Mouse (Mus musculus): ENCODE measurements around the gene Fam189a2. TPM values are rescaled to one million over a fixed set of nuclear protein-coding genes. Genes with fewer than 3 reads are reported as not detected.

The Fam189a2 gene
- polyA plus RNA-seq, 1 experiment from 2014 or later = 2.8 TPM

GRCm38 (mm10) chr19:24020736-24021135, 10.1 kb downstream of the Fam189a2 start:
- H3K4me1 ChIP-seq (ENCODE audit: control insufficient read depth, insufficient read depth, low read length) = peaks cover 32% of the 10 kb centered on the region
- ATAC-seq (ENCODE audit: low FRiP score) = no peak

GRCm38 (mm10) chr19:24019609-24020008, 11.2 kb downstream of the Fam189a2 start:
- H3K4me1 ChIP-seq (ENCODE audit: control insufficient read depth, insufficient read depth, low read length) = peaks cover 24% of the 10 kb centered on the region
- no peaks in the 10 kb centered on the region for H3K36me3 ChIP-seq (ENCODE audit: control insufficient read depth, insufficient read depth, low read length)
- H3K27ac ChIP-seq (ENCODE audit: low read depth, low read length) = no peak overlapping the region
- H3K9ac ChIP-seq (ENCODE audit: low read length) = no peak overlapping the region
- 88% methylated on average over 9 of the region's 9 CpGs for WGBS
- DNase-seq (ENCODE audit: low spot score, missing footprints) (peak; percentile 71), ATAC-seq (ENCODE audit: low FRiP score) (no peak)
- H3K4me3 ChIP-seq (ENCODE audit: low read depth, low read length) = no peak overlapping the region
- no peak overlapping the region for H3K4me2 ChIP-seq
- H3K9me3 ChIP-seq (ENCODE audit: control insufficient read depth, low read length) = no peaks in the 10 kb centered on the region
- no peaks in the 10 kb centered on the region for H3K27me3 ChIP-seq (ENCODE audit: control insufficient read depth, insufficient read depth, low read length)

More at GRCm38 (mm10) chr19:24020736-24021135, 10.1 kb downstream of the Fam189a2 start:
- peak; percentile 64 for DNase-seq (ENCODE audit: low spot score, missing footprints)
- H3K4me3 ChIP-seq (ENCODE audit: low read depth, low read length) = no peak overlapping the region
- no peaks in the 10 kb centered on the region for H3K36me3 ChIP-seq (ENCODE audit: control insufficient read depth, insufficient read depth, low read length)
- no peak overlapping the region for H3K27ac ChIP-seq (ENCODE audit: low read depth, low read length)
- WGBS = 86% methylated on average over 3 of the region's 3 CpGs
- no peak overlapping the region for H3K9ac ChIP-seq (ENCODE audit: low read length)
- H3K27me3 ChIP-seq (ENCODE audit: control insufficient read depth, insufficient read depth, low read length) = no peaks in the 10 kb centered on the region
- H3K4me2 ChIP-seq = no peak overlapping the region
- H3K9me3 ChIP-seq (ENCODE audit: control insufficient read depth, low read length) = no peaks in the 10 kb centered on the region

- Histone ChIP-seq H3K4me2 (no peak overlapping the region), H3K9ac (ENCODE audit: low read length) (no peak overlapping the region), H3K27me3 (ENCODE audit: control insufficient read depth, insufficient read depth, low read length) (no peaks in the 10 kb centered on the region), H3K27ac (ENCODE audit: low read depth, low read length) (no peak overlapping the region), H3K36me3 (ENCODE audit: control insufficient read depth, insufficient read depth, low read length) (no peaks in the 10 kb centered on the region), H3K9me3 (ENCODE audit: control insufficient read depth, low read length) (no peaks in the 10 kb centered on the region), H3K4me1 (ENCODE audit: control insufficient read depth, insufficient read depth, low read length) (peaks cover 17% of the 10 kb centered on the region), H3K4me3 (ENCODE audit: low read depth, low read length) (no peak overlapping the region)
- DNase-seq (ENCODE audit: low spot score, missing footprints) (peak; percentile 57), ATAC-seq (ENCODE audit: low FRiP score) (no peak)
- WGBS = 90% methylated on average over 3 of the region's 3 CpGs
Measured at GRCm38 (mm10) chr19:24018396-24018795, 12.4 kb downstream of the Fam189a2 start.

- Histone ChIP-seq H3K4me3 (ENCODE audit: low read depth, low read length) (no peak overlapping the region), H3K27ac (ENCODE audit: low read depth, low read length) (no peak overlapping the region), H3K27me3 (ENCODE audit: control insufficient read depth, insufficient read depth, low read length) (no peaks in the 10 kb centered on the region), H3K4me2 (no peak overlapping the region), H3K4me1 (ENCODE audit: control insufficient read depth, insufficient read depth, low read length) (peaks cover 16% of the 10 kb centered on the region), H3K36me3 (ENCODE audit: control insufficient read depth, insufficient read depth, low read length) (no peaks in the 10 kb centered on the region), H3K9ac (ENCODE audit: low read length) (no peak overlapping the region), H3K9me3 (ENCODE audit: control insufficient read depth, low read length) (no peaks in the 10 kb centered on the region)
- WGBS = 57% methylated on average over 3 of the region's 3 CpGs
- DNase-seq (ENCODE audit: low spot score, missing footprints) (no peak), ATAC-seq (ENCODE audit: low FRiP score) (no peak)
Measured at GRCm38 (mm10) chr19:24017892-24018291, 12.9 kb downstream of the Fam189a2 start.

- H3K4me2 ChIP-seq = no peak overlapping the region
- no peaks in the 10 kb centered on the region for H3K27me3 ChIP-seq (ENCODE audit: control insufficient read depth, insufficient read depth, low read length)
- peak overlapping the region; percentile 58 for H3K27ac ChIP-seq (ENCODE audit: low read depth, low read length)
- H3K36me3 ChIP-seq (ENCODE audit: control insufficient read depth, insufficient read depth, low read length) = no peaks in the 10 kb centered on the region
- H3K4me3 ChIP-seq (ENCODE audit: low read depth, low read length) = no peak overlapping the region
- WGBS = 3% methylated on average over 1 of the region's 1 CpGs
- H3K4me1 ChIP-seq (ENCODE audit: control insufficient read depth, insufficient read depth, low read length) = peaks cover 16% of the 10 kb centered on the region
- no peak overlapping the region for H3K9ac ChIP-seq (ENCODE audit: low read length)
- DNase-seq (ENCODE audit: low spot score, missing footprints) (no peak), ATAC-seq (ENCODE audit: low FRiP score) (peak; percentile 57; the same call in 1 of the 2 replicates)
- no peaks in the 10 kb centered on the region for H3K9me3 ChIP-seq (ENCODE audit: control insufficient read depth, low read length)
Measured at GRCm38 (mm10) chr19:24017427-24017826, 13.4 kb downstream of the Fam189a2 start.

- Histone ChIP-seq H3K4me2 (no peak overlapping the region), H3K4me1 (ENCODE audit: control insufficient read depth, insufficient read depth, low read length) (peaks cover 16% of the 10 kb centered on the region), H3K27me3 (ENCODE audit: control insufficient read depth, insufficient read depth, low read length) (no peaks in the 10 kb centered on the region), H3K27ac (ENCODE audit: low read depth, low read length) (peak overlapping the region; percentile 58), H3K9me3 (ENCODE audit: control insufficient read depth, low read length) (no peaks in the 10 kb centered on the region), H3K9ac (ENCODE audit: low read length) (no peak overlapping the region), H3K36me3 (ENCODE audit: control insufficient read depth, insufficient read depth, low read length) (no peaks in the 10 kb centered on the region), H3K4me3 (ENCODE audit: low read depth, low read length) (no peak overlapping the region)
- 13% methylated on average over 3 of the region's 3 CpGs for WGBS
- peak; percentile 76 for ATAC-seq (ENCODE audit: low FRiP score)
- peak; percentile 91 for DNase-seq (ENCODE audit: low spot score, missing footprints)
Measured at GRCm38 (mm10) chr19:24016706-24017386, 14.0 kb downstream of the Fam189a2 start.

GRCm38 (mm10) chr19:24013241-24013640, 17.6 kb downstream of the Fam189a2 start:
- no peak overlapping the region for H3K27ac ChIP-seq (ENCODE audit: low read depth, low read length)
- no peaks in the 10 kb centered on the region for H3K27me3 ChIP-seq (ENCODE audit: control insufficient read depth, insufficient read depth, low read length)
- DNase-seq (ENCODE audit: low spot score, missing footprints) (no peak), ATAC-seq (ENCODE audit: low FRiP score) (no peak)
- no peaks in the 10 kb centered on the region for H3K36me3 ChIP-seq (ENCODE audit: control insufficient read depth, insufficient read depth, low read length)
- 91% methylated on average over 3 of the region's 3 CpGs for WGBS
- peaks cover 16% of the 10 kb centered on the region for H3K4me1 ChIP-seq (ENCODE audit: control insufficient read depth, insufficient read depth, low read length)
- H3K4me2 ChIP-seq = no peak overlapping the region
- H3K4me3 ChIP-seq (ENCODE audit: low read depth, low read length) = no peak overlapping the region
- H3K9me3 ChIP-seq (ENCODE audit: control insufficient read depth, low read length) = no peaks in the 10 kb centered on the region
- H3K9ac ChIP-seq (ENCODE audit: low read length) = no peak overlapping the region

GRCm38 (mm10) chr19:24012479-24012878, 18.3 kb downstream of the Fam189a2 start:
- no peaks in the 10 kb centered on the region for H3K36me3 ChIP-seq (ENCODE audit: control insufficient read depth, insufficient read depth, low read length)
- no peaks in the 10 kb centered on the region for H3K9me3 ChIP-seq (ENCODE audit: control insufficient read depth, low read length)
- ATAC-seq (ENCODE audit: low FRiP score) (no peak), DNase-seq (ENCODE audit: low spot score, missing footprints) (peak; percentile 54)
- H3K4me2 ChIP-seq = no peak overlapping the region
- 96% methylated on average over 8 of the region's 8 CpGs for WGBS
- peaks cover 11% of the 10 kb centered on the region for H3K4me1 ChIP-seq (ENCODE audit: control insufficient read depth, insufficient read depth, low read length)
- H3K4me3 ChIP-seq (ENCODE audit: low read depth, low read length) = no peak overlapping the region
- no peak overlapping the region for H3K9ac ChIP-seq (ENCODE audit: low read length)
- H3K27me3 ChIP-seq (ENCODE audit: control insufficient read depth, insufficient read depth, low read length) = no peaks in the 10 kb centered on the region
- no peak overlapping the region for H3K27ac ChIP-seq (ENCODE audit: low read depth, low read length)

- Histone ChIP-seq H3K27ac (ENCODE audit: low read depth, low read length) (no peak overlapping the region), H3K9me3 (ENCODE audit: control insufficient read depth, low read length) (no peaks in the 10 kb centered on the region), H3K27me3 (ENCODE audit: control insufficient read depth, insufficient read depth, low read length) (no peaks in the 10 kb centered on the region), H3K4me3 (ENCODE audit: low read depth, low read length) (no peak overlapping the region), H3K9ac (ENCODE audit: low read length) (no peak overlapping the region), H3K4me1 (ENCODE audit: control insufficient read depth, insufficient read depth, low read length) (no peaks in the 10 kb centered on the region), H3K4me2 (no peak overlapping the region), H3K36me3 (ENCODE audit: control insufficient read depth, insufficient read depth, low read length) (no peaks in the 10 kb centered on the region)
- 74% methylated on average over 4 of the region's 4 CpGs for whole genome bisulfite sequencing
- ATAC-seq (ENCODE audit: low FRiP score) (no peak), DNase-seq (ENCODE audit: low spot score, missing footprints) (peak; percentile 47)
Measured at GRCm38 (mm10) chr19:24007638-24008360, 23.0 kb downstream of the Fam189a2 start.
